Mouse (Mus musculus): ENCODE measurements around the gene Pfdn4. TPM values are rescaled to one million over a fixed set of nuclear protein-coding genes. Genes with fewer than 3 reads are reported as not detected.

Pfdn4 gene
- total RNA-seq, 2 experiments from 2014 or later = 44.1 to 53.1 TPM

DNA sequence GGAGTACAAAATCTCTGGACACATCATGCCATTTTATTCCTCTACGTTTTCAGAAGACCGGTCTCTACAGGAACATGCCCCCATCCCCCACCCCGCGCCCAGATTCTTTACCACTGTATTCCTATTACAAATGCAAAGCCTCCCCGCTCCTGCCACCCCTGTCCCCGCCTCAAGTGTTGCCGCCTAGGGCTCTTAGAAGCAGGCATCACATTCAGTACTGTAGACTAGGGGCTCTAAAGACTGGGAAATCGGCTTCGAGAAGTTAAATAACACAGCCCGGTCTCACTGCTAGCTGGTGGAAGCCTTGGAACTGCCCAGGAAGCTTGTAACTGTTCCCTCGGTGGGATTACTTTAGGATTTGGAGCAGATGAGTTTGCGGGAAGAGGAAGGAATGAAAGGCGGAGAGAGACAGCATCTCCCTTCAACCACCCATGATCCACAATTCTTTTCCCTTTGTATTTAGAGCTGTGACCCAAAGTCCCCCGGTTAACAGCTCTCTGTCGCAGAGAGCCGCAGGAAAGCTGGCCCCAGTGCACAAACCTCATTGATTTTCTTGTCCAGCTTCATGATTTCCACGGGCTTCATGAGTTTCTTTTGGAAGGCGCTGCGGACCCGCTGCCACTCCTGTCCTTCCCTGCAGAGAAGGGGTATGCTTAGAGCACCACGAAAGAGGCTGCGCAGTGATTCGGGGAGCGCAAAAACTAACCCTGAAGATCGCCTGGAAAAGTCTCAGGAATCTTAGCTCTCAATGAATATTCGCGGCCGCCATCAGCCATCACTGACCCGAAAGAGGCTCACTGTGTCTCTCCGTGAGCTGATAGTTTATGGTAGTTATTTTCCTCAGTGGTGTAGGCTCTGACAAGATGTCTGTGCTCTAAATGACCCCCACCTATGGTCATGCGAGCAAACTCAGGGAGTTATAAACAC is 1.2 kb upstream of the Pfdn4 start:
- intact Hi-C loops (cut with DNase I) = no loop called here
- no peak for DNase-seq

DNA sequence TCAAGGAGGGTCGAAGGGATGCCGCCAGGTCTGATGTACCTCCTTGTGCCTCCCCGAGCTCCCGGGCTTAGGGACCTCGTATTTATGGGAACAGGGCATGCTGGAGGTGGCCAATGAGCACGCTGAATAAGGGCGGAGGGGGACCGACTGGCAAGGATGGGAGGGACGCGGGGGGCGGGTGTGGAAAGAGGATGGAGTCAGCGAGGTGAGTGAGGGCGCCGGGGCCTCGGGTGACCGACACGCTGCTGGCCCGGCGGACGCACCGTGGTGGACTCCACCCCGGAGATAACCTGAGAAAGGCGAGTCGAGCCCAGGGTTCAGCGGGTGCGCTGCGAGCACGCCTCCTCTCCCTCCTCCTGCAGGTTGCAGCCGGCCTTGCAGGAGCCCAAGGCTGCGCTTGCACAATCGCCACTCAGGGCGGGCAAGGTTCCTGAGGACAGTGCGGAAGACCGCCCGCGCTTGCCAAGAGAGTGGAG is 901 bp downstream of the Pfdn4 start, which contains the start of gene Cyp24a1:
Gene Cyp24a1 (minus strand): TSS at position 55 of the 476 bp plus-strand sequence.
- intact Hi-C loops (cut with DNase I) = no loop called here
- peak; percentile 34 for DNase-seq

- intact Hi-C loops (cut with DNase I) = no loop called here
- no peak for DNase-seq
Measured at GRCm38 (mm10) chr2:170498011-170498410, 1.8 kb downstream of the Pfdn4 start.

DNA sequence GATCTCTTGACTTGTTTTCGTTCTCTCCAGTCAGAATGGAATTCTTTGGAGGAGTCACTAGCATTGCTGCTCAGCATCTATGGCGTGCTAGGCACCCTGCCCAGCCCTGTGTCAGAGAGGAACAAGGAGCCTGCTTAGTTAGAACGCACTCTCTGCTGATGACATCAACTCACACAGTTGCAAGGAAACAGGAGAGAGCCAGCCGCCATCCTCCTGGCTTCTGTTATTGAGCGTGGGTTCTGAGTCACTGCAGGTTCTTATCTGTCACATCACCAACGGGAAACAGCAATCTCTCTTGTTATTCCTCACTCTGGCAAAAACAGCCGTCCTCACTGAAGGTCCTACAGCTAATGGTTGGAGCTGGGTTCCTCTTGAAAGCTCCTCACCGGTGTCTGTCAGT is 7.1 kb downstream of the Pfdn4 start:
- intact Hi-C loops (cut with DNase I) = no loop called here

DNA sequence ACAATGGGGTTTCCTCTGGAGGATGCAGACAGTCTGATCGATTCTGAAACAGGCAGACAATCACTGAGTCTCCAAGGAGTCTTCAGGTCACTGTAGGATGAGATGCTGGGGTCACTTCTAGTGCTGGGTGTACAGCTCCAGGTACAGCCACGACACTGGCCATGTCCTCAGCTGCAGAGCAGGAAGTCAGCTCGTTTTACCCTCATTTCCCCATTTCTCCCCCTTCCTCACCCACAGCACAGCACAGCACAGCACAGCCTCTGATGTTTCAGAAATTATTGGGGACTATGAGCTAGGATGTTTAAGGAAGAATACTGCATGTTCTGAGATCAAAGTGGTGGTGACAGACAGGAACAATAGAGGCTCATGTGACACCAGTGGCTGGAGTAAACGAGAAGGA is 7.8 kb downstream of the Pfdn4 start:
- intact Hi-C loops (cut with DNase I) = no loop called here
- no peak for DNase-seq

More for the DNA sequence above, 7.1 kb downstream of the Pfdn4 start:
- no peak for DNase-seq

DNA sequence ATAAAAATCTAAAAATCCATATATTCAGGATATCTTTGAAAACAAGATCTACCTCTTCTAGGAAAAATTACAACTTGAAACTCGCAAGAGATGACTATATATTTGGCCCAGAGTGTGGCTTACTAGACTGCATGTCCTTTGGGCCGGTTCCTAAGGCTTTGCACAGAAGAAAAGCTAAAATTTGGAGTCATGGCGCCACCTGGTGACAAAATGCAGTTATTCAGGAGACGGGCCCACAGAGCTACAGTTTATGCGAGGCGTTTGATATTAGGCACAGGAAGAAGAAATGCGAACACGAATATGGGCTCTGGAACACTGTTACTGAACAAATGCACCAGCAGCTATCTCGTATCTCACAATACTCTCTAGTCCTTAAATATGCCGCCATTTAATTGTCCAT is 11.5 kb downstream of the Pfdn4 start:
- intact Hi-C loops (cut with DNase I) = loop anchor here (1.0 to 5.0 kb wide), 3 partner anchors 56 to 390 kb away; no protein-coding TSS in a partner anchor

DNA sequence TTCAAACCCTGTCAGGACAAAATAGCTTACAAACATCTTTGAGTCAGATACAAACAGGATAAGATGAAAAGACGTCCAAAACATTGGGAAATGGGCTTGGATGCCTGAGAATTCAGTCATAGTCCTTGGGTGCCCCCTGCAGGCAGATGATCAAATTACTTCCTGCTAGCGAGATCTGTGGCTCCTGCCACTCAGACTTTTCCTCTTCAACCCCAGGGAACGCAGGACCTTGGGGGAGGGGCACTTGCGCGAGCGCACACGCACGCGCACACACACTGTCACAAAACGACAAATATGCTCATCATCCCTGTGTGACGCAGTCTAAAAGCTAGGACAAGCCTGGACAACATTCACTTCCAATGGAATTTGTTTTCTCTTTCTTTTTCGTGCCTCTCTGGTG is 12.6 kb downstream of the Pfdn4 start:
- intact Hi-C loops (cut with DNase I) = loop anchor here (5.0 kb wide), 1 partner anchor 392 kb away; no protein-coding TSS in a partner anchor
- DNase-seq = peak; percentile 93

More for the DNA sequence above, 11.5 kb downstream of the Pfdn4 start:
- DNase-seq = peak; percentile 83

GRCm38 (mm10) chr2:170511073-170511891 is 15.1 kb downstream of the Pfdn4 start:
- peak; percentile 92 for DNase-seq
- intact Hi-C loops (cut with DNase I) = no loop called here

- DNase-seq = no peak
- intact Hi-C loops (cut with DNase I) = no loop called here
Measured at GRCm38 (mm10) chr2:170513756-170514155, 17.5 kb downstream of the Pfdn4 start.

GRCm38 (mm10) chr2:170520321-170520971 is 24.2 kb downstream of the Pfdn4 start:
- peak; percentile 66 for DNase-seq
- intact Hi-C loops (cut with DNase I) = loop anchor here (1.0 to 10.0 kb wide), 4 partner anchors 76 to 1697 kb away; no protein-coding TSS in a partner anchor

GRCm38 (mm10) chr2:170526513-170526912 is 30.3 kb downstream of the Pfdn4 start:
- no peak for DNase-seq
- intact Hi-C loops (cut with DNase I) = loop anchor here (10.0 kb wide), 1 partner anchor 218 kb away; no protein-coding TSS in a partner anchor

DNA sequence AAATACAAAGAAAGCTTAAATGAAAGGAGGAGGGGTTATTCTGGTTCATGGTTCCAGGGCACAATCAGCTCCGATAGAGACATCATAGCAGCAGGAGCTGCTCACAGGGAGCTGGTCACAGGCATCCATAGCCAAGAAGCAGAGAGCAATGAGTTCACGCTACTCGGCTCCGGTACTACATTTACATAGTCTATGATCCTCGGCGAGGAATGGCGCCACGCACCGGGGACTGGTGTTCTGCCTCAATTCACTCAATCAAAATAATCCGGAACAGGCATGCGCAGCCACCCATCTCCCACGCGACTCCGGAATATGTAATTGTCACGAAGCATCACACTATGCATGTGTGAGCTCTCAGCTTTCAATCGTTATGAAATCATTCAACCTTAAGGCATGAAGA is 31.8 kb downstream of the Pfdn4 start:
- intact Hi-C loops (cut with DNase I) = loop anchor here (10.0 kb wide), 1 partner anchor 217 kb away; no protein-coding TSS in a partner anchor
- no peak for DNase-seq

- intact Hi-C loops (cut with DNase I) = loop anchor here (10.0 kb wide), 1 partner anchor 215 kb away; no protein-coding TSS in a partner anchor
- DNase-seq = no peak
Measured at GRCm38 (mm10) chr2:170529766-170530165, 33.5 kb downstream of the Pfdn4 start.

- no peak for DNase-seq
- intact Hi-C loops (cut with DNase I) = no loop called here
Measured at GRCm38 (mm10) chr2:170530256-170530655, 34.0 kb downstream of the Pfdn4 start.

DNA sequence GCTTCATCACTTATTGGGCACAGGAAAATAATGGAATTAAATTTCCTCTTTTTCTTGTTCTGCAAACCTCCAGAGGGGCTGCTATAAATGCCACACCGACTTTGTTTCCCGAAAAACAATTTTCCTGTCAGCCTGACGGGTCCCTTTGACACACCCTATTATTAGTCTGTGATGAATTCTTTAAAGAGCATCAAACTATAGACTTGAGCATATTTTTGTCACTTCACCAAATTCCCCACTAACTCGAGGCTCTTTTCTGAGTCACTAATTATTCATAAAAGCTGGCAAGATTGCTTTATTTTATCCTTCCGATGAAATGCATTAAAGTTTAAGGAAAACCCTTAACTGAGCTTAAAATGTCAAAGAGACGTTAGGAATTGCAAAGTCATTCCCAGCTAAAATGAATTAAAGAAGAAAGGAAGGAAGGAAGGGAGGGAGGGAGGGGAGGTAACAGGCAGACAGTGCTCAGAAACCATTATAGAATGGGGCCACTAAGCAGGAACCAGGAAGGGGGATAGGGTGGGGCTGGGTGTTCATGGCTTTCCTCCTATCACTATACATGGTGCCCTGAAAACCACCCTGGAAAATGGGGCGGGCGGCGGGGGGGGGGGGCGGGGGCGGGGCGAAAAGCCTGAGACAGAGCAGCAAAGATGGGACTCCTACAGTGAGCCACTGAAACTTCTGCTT is 38.0 kb downstream of the Pfdn4 start:
- intact Hi-C loops (cut with DNase I) = no loop called here
- DNase-seq = no peak

DNA sequence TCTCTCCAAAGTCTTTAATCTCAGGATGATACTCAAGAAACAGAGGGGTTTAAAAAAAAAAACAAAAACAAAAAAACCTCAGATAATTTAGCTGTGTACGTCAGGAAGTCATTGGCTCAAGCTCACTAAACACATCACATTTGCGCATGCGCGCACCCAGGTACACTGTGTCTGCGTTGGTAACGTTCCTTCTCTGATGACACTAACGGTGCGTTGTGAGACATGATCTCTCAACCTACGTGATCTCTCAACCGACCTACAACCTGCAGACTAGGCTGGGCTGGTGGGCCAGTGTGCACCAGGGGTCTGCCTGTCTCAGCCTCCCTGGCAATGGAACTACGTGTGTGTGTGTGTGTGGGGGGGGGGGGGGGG is 38.6 kb downstream of the Pfdn4 start:
- no peak for DNase-seq
- intact Hi-C loops (cut with DNase I) = no loop called here

DNA sequence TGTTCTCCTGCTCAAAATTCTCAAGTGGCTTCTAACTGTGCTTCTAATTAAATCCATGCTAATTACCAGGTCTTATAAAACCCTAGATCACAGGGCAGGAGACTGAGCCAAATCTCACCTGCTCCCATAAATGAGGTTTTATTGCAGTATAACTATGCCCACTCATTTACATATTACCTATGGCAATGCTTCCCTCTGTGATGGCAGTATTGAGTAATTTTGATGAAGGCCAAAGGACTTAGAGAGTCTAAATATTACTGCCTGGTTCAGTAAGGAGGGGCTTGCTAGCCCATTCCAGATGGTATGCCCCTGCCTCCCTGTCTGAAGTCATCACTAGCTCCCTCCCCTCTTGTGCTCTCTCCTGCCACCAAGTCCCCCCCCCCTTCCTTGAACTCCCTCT is 39.6 kb downstream of the Pfdn4 start:
- intact Hi-C loops (cut with DNase I) = no loop called here
- DNase-seq = no peak

DNA sequence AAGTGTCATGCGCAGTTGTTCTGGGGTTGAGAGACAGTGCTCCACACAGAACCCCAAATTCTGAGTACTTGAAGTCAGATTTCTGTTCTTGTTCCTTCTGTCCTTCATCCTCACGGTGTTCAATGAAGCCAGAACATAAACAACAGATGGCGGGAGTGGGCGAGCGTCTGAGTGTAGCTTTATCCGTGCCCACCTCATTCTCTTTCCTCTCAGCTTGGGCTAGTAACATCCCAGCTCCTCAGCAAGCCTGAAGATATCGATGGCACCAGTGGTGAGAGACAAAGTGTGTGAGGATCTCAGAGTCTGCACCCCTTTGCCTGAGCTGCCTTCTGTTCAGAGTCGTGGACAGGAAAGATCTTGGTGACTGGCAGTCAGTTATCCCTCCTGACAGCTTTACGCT is 43.0 kb downstream of the Pfdn4 start:
- no peak for DNase-seq
- intact Hi-C loops (cut with DNase I) = no loop called here

- DNase-seq = no peak
- intact Hi-C loops (cut with DNase I) = no loop called here
Measured at GRCm38 (mm10) chr2:170543625-170544024, 47.4 kb downstream of the Pfdn4 start.

DNA sequence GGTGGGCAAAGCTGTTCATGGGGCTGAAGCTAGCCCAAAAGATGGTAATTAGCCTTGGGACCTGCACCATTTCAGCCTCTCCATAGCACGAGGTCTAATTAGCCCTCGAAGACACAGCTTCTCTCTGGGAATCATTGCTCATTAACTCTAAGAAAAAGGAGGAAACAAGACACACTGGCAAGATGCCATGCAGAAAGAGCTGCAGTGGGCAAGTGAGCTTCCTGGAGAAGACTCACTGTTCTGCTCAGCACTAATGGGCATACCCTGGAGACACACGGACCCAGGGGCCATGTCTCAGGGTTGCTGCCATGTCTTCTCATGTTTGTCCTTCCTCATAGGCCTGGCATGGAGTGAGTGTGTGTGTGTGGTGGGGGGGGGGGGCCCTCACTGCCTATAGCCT is 47.9 kb downstream of the Pfdn4 start:
- no peak for DNase-seq
- intact Hi-C loops (cut with DNase I) = no loop called here
